ENCODE assay signal across 22 mouse cellular contexts in the genomic region with DNA sequence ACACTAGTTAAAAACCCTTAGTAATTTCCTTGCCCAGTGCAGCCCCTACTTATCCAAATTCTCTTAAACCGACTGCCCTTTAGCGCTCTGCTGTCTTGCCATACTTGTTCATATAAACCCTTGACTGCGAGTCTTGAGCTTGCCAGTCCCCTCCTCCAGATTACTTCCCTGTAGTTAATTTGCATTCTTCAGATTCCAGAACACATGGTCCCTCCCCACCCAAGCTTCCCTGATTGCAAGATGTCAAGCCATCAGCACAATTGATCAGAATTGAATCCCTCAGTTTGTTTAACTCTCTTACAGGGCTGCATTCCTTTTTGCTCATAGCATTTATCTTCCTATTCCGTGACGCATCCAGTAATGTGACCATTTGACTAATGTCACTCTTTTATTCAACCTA. TPM values are rescaled to one million over a fixed set of nuclear protein-coding genes. Genes with fewer than 3 reads are reported as not detected.
DNase-seq lines count a peak whose midpoint lies in the region; TF ChIP-seq lines count a peak whose summit lies in the region.
"Had no signal": no experiment of that assay in that cellular context is flagged by ENCODE, and none has a peak within 500 bp of the region (broad histone marks: within the 10 kb centered on the region; RNA-seq: fewer than 3 reads in every experiment).

No protein-coding gene starts in this region.

- H3K27ac ChIP-seq in layer of hippocampus, adult 2 months: peak overlapping the region; percentile 67
- H3K27ac ChIP-seq: forebrain, embryonic 15.5 days; heart, embryonic 15.5 days; intestine, embryonic 15.5 days; limb, embryonic 13.5 days; liver, embryonic 13.5 days had no signal

- peak; percentile 24 for DNase-seq in embryo, embryonic 10 days (ENCODE audit: low spot score)
- no peak for DNase-seq in embryo, embryonic 10.5 days (ENCODE audit: low spot score)
- no peak for DNase-seq in layer of hippocampus, adult 2 months (ENCODE audit: low spot score in 2 of 2)
- no peak for DNase-seq in layer of hippocampus, adult 11-12 months (ENCODE audit: low spot score)
- peak; percentile 94 for DNase-seq in Muller cell, postnatal 12 days (ENCODE audit: inconsistent ontology term)
- peak; percentile 57 for DNase-seq in retina, embryonic 14.5 days (ENCODE audit: low spot score)
- DNase-seq in heart, postnatal 14 days: no peak
- DNase-seq: adrenal gland, postnatal 14 days; cerebellum, adult 11 months; cerebellum, postnatal 10 days; gastrocnemius, postnatal 14 days; heart, adult 18-20 months; layer of hippocampus, postnatal 36 days; liver, embryonic 13.5 days; right cerebral cortex, adult 18-20 months; thymus, postnatal 25 days had no signal

- no peak overlapping the region for H3K4me3 ChIP-seq in layer of hippocampus, adult 2 months
- H3K4me3 ChIP-seq: embryonic facial prominence, embryonic 13.5 days; forebrain, embryonic 15.5 days; heart, embryonic 15.5 days; intestine, embryonic 15.5 days; limb, embryonic 13.5 days; liver, embryonic 13.5 days had no signal

- no peak for TF ChIP-seq CTCF in layer of hippocampus, adult 2 months (conservative IDR thresholded peaks at IDR 0.05)

- intact Hi-C loops in heart, postnatal 14 days (cut with DNase I): no loop called here

RNA-seq across cellular contexts. Expression of gene Sorbs2, which starts 32.9 kb away (rescaled TPM):
- total RNA-seq in layer of hippocampus, adult 2 months (2021): 100 to 1,000 TPM; 192 to 195 TPM
- total RNA-seq in heart, postnatal 14 days (2021): 100 to 1,000 TPM; 476 to 536 TPM
- total RNA-seq: MEL had no signal

Comparison
In these comparisons a context has a peak if more than half of its experiments do, and no peak if none do; other contexts are left out.
1. DNase-seq: peak in embryo, embryonic 10 days (single experiment), Muller cell, postnatal 12 days (single experiment) and retina, embryonic 14.5 days (single experiment); none in embryo, embryonic 10.5 days (single experiment), layer of hippocampus, adult 2 months (0 of 2), layer of hippocampus, adult 11-12 months (single experiment) and heart, postnatal 14 days (0 of 2).